ENCODE assay signal across 24 mouse cellular contexts in genomic region chr2:150660049-150660448, GRCm38 (mm10). TPM values are rescaled to one million over a fixed set of nuclear protein-coding genes. Genes with fewer than 3 reads are reported as not detected.
DNase-seq lines count a peak whose midpoint lies in the region; ATAC-seq and TF ChIP-seq lines count a peak whose summit lies in the region.
"Had no signal": no experiment of that assay in that cellular context is flagged by ENCODE, and none has a peak within 500 bp of the region (broad histone marks: within the 10 kb centered on the region; RNA-seq: fewer than 3 reads in every experiment).

No protein-coding gene starts in this region.

- H3K4me1 ChIP-seq in forebrain, postnatal 0 days (ENCODE audit: insufficient read depth): peaks cover 21% of the 10 kb centered on the region; the same call in 1 of the 2 replicates
- H3K4me1 ChIP-seq in forebrain, embryonic 10.5 days: peaks cover 18% of the 10 kb centered on the region
- peaks cover 71% of the 10 kb centered on the region for H3K4me1 ChIP-seq in liver, embryonic 15.5 days (replicated peaks)
- H3K4me1 ChIP-seq: hindbrain, embryonic 15.5 days had no signal

- TF ChIP-seq CTCF in forebrain, postnatal 0 days (IDR thresholded peaks at IDR 0.05; ENCODE audit: low read depth): no peak

- H3K27ac ChIP-seq in forebrain, postnatal 0 days (ENCODE audit: low read depth, low read length): 0 out of 2 replicates have a peak overlapping the region, but pooled peaks have one; percentile 15
- H3K27ac ChIP-seq in forebrain, embryonic 10.5 days: no peak overlapping the region
- 0 out of 2 replicates have a peak overlapping the region, but pooled peaks have one; percentile 29 for H3K27ac ChIP-seq in liver, embryonic 15.5 days (replicated peaks)
- H3K27ac ChIP-seq: hindbrain, embryonic 15.5 days; liver, embryonic 13.5 days; midbrain, embryonic 12.5 days; neural tube, embryonic 12.5 days had no signal

- H3K36me3 ChIP-seq in forebrain, postnatal 0 days (ENCODE audit: insufficient read depth): no peaks in the 10 kb centered on the region
- H3K36me3 ChIP-seq in forebrain, embryonic 10.5 days (replicated peaks): no peaks in the 10 kb centered on the region; the same call in 1 of the 2 replicates
- peaks cover 59% of the 10 kb centered on the region for H3K36me3 ChIP-seq in liver, embryonic 15.5 days (replicated peaks)
- H3K36me3 ChIP-seq: hindbrain, embryonic 15.5 days had no signal

- H3K27me3 ChIP-seq in forebrain, postnatal 0 days (ENCODE audit: insufficient read depth, low read length): no peaks in the 10 kb centered on the region
- peaks cover under 1% of the 10 kb centered on the region; the same call in 1 of the 2 replicates for H3K27me3 ChIP-seq in forebrain, embryonic 10.5 days (ENCODE audit: poor library complexity, severe bottlenecking)
- H3K27me3 ChIP-seq in liver, embryonic 15.5 days: no peaks in the 10 kb centered on the region
- H3K27me3 ChIP-seq: forebrain, embryonic 15.5 days; hindbrain, embryonic 15.5 days; liver, embryonic 13.5 days; midbrain, embryonic 12.5 days; neural tube, embryonic 12.5 days had no signal

- WGBS in forebrain, postnatal 0 days: 71% methylated on average over 4 of the region's 4 CpGs
- WGBS in forebrain, embryonic 10.5 days: 63% methylated on average over 4 of the region's 4 CpGs
- 60% methylated on average over 4 of the region's 4 CpGs for WGBS in liver, embryonic 15.5 days (ENCODE audit: insufficient replicate concordance)

- H3K9ac ChIP-seq in forebrain, postnatal 0 days: no peak overlapping the region
- H3K9ac ChIP-seq in liver, embryonic 15.5 days: no peak overlapping the region
- H3K9ac ChIP-seq: forebrain, embryonic 15.5 days; hindbrain, embryonic 15.5 days; liver, embryonic 13.5 days; midbrain, embryonic 12.5 days; neural tube, embryonic 12.5 days had no signal

- H3K4me2 ChIP-seq in forebrain, postnatal 0 days (ENCODE audit: low read depth): no peak overlapping the region
- no peak overlapping the region for H3K4me2 ChIP-seq in liver, embryonic 15.5 days
- H3K4me2 ChIP-seq: forebrain, embryonic 15.5 days; heart, embryonic 11.5 days; hindbrain, embryonic 15.5 days; liver, embryonic 13.5 days; midbrain, embryonic 12.5 days; neural tube, embryonic 12.5 days had no signal

- no peak for DNase-seq in forebrain, postnatal 0 days
- DNase-seq in forebrain, embryonic 10.5 days (ENCODE audit: extremely low spot score, low spot score): no peak
- DNase-seq in kidney, adult 18-20 months: peak; percentile 38
- no peak for DNase-seq in kidney, adult 9 months
- no peak for DNase-seq in liver
- no peak for DNase-seq in cerebellum, adult 11-12 months
- DNase-seq: adrenal gland, adult 8-10 months; cerebellum, adult 9-11 months; heart, postnatal 14 days; liver, embryonic 13.5 days; right cerebral cortex, adult 18-20 months had no signal

- no peak overlapping the region for H3K4me3 ChIP-seq in forebrain, postnatal 0 days (ENCODE audit: low read depth, low read length)
- H3K4me3 ChIP-seq in forebrain, embryonic 10.5 days: no peak overlapping the region
- no peak overlapping the region for H3K4me3 ChIP-seq in liver, embryonic 15.5 days (replicated peaks)
- H3K4me3 ChIP-seq: forebrain, embryonic 15.5 days; hindbrain, embryonic 15.5 days; liver, embryonic 13.5 days; midbrain, embryonic 12.5 days; neural tube, embryonic 12.5 days had no signal

- ATAC-seq in forebrain, postnatal 0 days: no peak
- no peak for ATAC-seq in liver, embryonic 15.5 days (ENCODE audit: insufficient read depth)
- ATAC-seq: CD4-positive, CD25-positive, alpha-beta regulatory T cell, adult 4 months; forebrain, embryonic 15.5 days; intestine, postnatal 0 days had no signal

- H3K9me3 ChIP-seq in forebrain, postnatal 0 days (ENCODE audit: low read length): no peaks in the 10 kb centered on the region
- peaks cover 3% of the 10 kb centered on the region; the same call in 1 of the 2 replicates for H3K9me3 ChIP-seq in forebrain, embryonic 10.5 days
- no peaks in the 10 kb centered on the region for H3K9me3 ChIP-seq in liver, embryonic 15.5 days (replicated peaks)
- H3K9me3 ChIP-seq: forebrain, embryonic 15.5 days; hindbrain, embryonic 15.5 days; liver, embryonic 13.5 days; midbrain, embryonic 12.5 days had no signal

RNA-seq across cellular contexts. Expression of gene Acss1, which starts 8.3 kb away (rescaled TPM):
- total RNA-seq in forebrain, postnatal 0 days (2014; rRNA removed): 16.9 and 17.8 TPM in 2 replicates
- 8.2 and 14.1 TPM in 2 replicates for polyA plus RNA-seq in forebrain, postnatal 0 days (2015; fragmentation: Nextera tagmentation; extraction: Ambion mirVana)
- polyA plus RNA-seq in forebrain, embryonic 10.5 days (2016; fragmentation: Nextera tagmentation; extraction: Ambion mirVana): 14.1 and 17.6 TPM in 2 replicates
- 45.3 and 50.8 TPM in 2 replicates for polyA plus RNA-seq in liver, embryonic 15.5 days (2015; fragmentation: Nextera tagmentation; extraction: Ambion mirVana)

RNA-seq across cellular contexts. Expression of gene Vsx1, which starts 29.1 kb away (rescaled TPM):
- not detected in 2 replicates for total RNA-seq in forebrain, postnatal 0 days (2014; rRNA removed)
- polyA plus RNA-seq in forebrain, postnatal 0 days (2015; fragmentation: Nextera tagmentation; extraction: Ambion mirVana): 0.06 and 0.13 TPM in 2 replicates
- polyA plus RNA-seq in forebrain, embryonic 10.5 days (2016; fragmentation: Nextera tagmentation; extraction: Ambion mirVana): 0.05 TPM in 1 of 2 replicates, not detected in the other
- polyA plus RNA-seq in liver, embryonic 15.5 days (2015; fragmentation: Nextera tagmentation; extraction: Ambion mirVana): not detected in 2 replicates
- total RNA-seq: adrenal gland, adult 8-10 months; gastrocnemius, postnatal 4 days; heart, postnatal 14 days; left cerebral cortex, adult 8-10 months had no signal
- polyA plus RNA-seq: CD4-positive, CD25-positive, alpha-beta regulatory T cell, adult 4 months; embryonic facial prominence, embryonic 11.5 days; forebrain, embryonic 15.5 days; heart, embryonic 11.5 days; intestine, postnatal 0 days; limb, embryonic 11.5 days; liver, embryonic 13.5 days; lung, embryonic 16.5 days had no signal

RNA-seq across cellular contexts. Expression of gene Apmap, which starts 51.7 kb away (rescaled TPM):
- total RNA-seq in forebrain, postnatal 0 days (2014; rRNA removed): 40.9 and 43.0 TPM in 2 replicates
- 53.5 and 56.1 TPM in 2 replicates for polyA plus RNA-seq in forebrain, postnatal 0 days (2015; fragmentation: Nextera tagmentation; extraction: Ambion mirVana)
- polyA plus RNA-seq in forebrain, embryonic 10.5 days (2016; fragmentation: Nextera tagmentation; extraction: Ambion mirVana): 34.2 and 34.9 TPM in 2 replicates
- polyA plus RNA-seq in liver, embryonic 15.5 days (2015; fragmentation: Nextera tagmentation; extraction: Ambion mirVana): 27.8 and 28.0 TPM in 2 replicates
